Mouse (Mus musculus): ENCODE data around the gene M1ap. TPM values are rescaled to one million over a fixed set of nuclear protein-coding genes. Genes with fewer than 3 reads are reported as not detected.

M1ap gene
- polyA plus RNA-seq, 1 experiment from 2014 or later = 0.16 TPM

GRCm38 (mm10) chr6:83054074-83054851 is 107.6 kb downstream of the M1ap start, which contains the start of gene Aup1:
TSS of gene Aup1 (plus strand) at chr6:83054521.
- no peaks in the 10 kb centered on the region for H3K27me3 ChIP-seq (ENCODE audit: control insufficient read depth, insufficient read depth, low read length)
- WGBS = under 1% methylated on average over 59 of the region's 64 CpGs

GRCm38 (mm10) chr6:83054871-83055431 is 108.2 kb downstream of the M1ap start, which contains the start of gene Htra2:
TSS of gene Htra2 (minus strand) at chr6:83055273.
- Histone ChIP-seq H3K9me3 (ENCODE audit: control insufficient read depth, low read length) (no peaks in the 10 kb centered on the region), H3K9ac (peak within 1 kb of the TSS; percentile 93), H3K4me2 (replicated peaks) (peak within 1 kb of the TSS; percentile 85), H3K4me1 (replicated peaks; ENCODE audit: control insufficient read depth, insufficient read depth, low read length) (peaks cover 23% of the 10 kb centered on the region), H3K4me3 (replicated peaks; ENCODE audit: low read length) (peak within 1 kb of the TSS; percentile 95), H3K27ac (peak within 1 kb of the TSS; percentile 87), H3K27me3 (ENCODE audit: control insufficient read depth, insufficient read depth, low read length) (no peaks in the 10 kb centered on the region), H3K36me3 (replicated peaks; ENCODE audit: control insufficient read depth, insufficient read depth) (peaks cover 28% of the 10 kb centered on the region)
- WGBS = under 1% methylated on average over 50 of the region's 50 CpGs
- ATAC-seq (ENCODE audit: low FRiP score) (peak; percentile 11), DNase-seq (ENCODE audit: low spot score) (no peak)

More at GRCm38 (mm10) chr6:83054074-83054851, 107.6 kb downstream of the M1ap start, which contains the start of gene Aup1:
- peak within 1 kb of the TSS; percentile 87 for H3K27ac ChIP-seq
- peaks cover 29% of the 10 kb centered on the region for H3K36me3 ChIP-seq (replicated peaks; ENCODE audit: control insufficient read depth, insufficient read depth)
- no peaks in the 10 kb centered on the region for H3K9me3 ChIP-seq (ENCODE audit: control insufficient read depth, low read length)
- DNase-seq (ENCODE audit: low spot score) = peak; percentile 98
- H3K9ac ChIP-seq = peak within 1 kb of the TSS; percentile 93
- H3K4me3 ChIP-seq (replicated peaks; ENCODE audit: low read length) = peak within 1 kb of the TSS; percentile 95
- peak within 1 kb of the TSS; percentile 85 for H3K4me2 ChIP-seq (replicated peaks)
- peak; percentile 96 for ATAC-seq (ENCODE audit: low FRiP score)
- peaks cover 23% of the 10 kb centered on the region for H3K4me1 ChIP-seq (replicated peaks; ENCODE audit: control insufficient read depth, insufficient read depth, low read length)

- H3K9ac ChIP-seq = no peak within 1 kb of the TSS
- DNase-seq (ENCODE audit: low spot score) = no peak
- 59% methylated on average over 3 of the region's 3 CpGs for WGBS
Measured at GRCm38 (mm10) chr6:83057790-83058189, 111.1 kb downstream of the M1ap start, which contains the start of gene Dqx1. TSS of gene Dqx1 (plus strand) at chr6:83057844.

GRCm38 (mm10) chr6:83058725-83059124 is 112.0 kb downstream of the M1ap start:
- H3K27ac ChIP-seq = no peak overlapping the region
- no peaks in the 10 kb centered on the region for H3K9me3 ChIP-seq (ENCODE audit: control insufficient read depth, low read length)
- no peak overlapping the region for H3K4me2 ChIP-seq (replicated peaks)
- WGBS = 75% methylated on average over 2 of the region's 2 CpGs
- H3K36me3 ChIP-seq (replicated peaks; ENCODE audit: control insufficient read depth, insufficient read depth) = peaks cover 12% of the 10 kb centered on the region
- DNase-seq (ENCODE audit: low spot score) (no peak), ATAC-seq (ENCODE audit: low FRiP score) (no peak)
- peaks cover 31% of the 10 kb centered on the region for H3K27me3 ChIP-seq (ENCODE audit: control insufficient read depth, insufficient read depth, low read length)
- H3K4me3 ChIP-seq (replicated peaks; ENCODE audit: low read length) = no peak overlapping the region
- no peak overlapping the region for H3K9ac ChIP-seq
- H3K4me1 ChIP-seq (replicated peaks; ENCODE audit: control insufficient read depth, insufficient read depth, low read length) = peaks cover 11% of the 10 kb centered on the region

More at GRCm38 (mm10) chr6:83057790-83058189, 111.1 kb downstream of the M1ap start, which contains the start of gene Dqx1:
- H3K27ac ChIP-seq = no peak within 1 kb of the TSS
- ATAC-seq (ENCODE audit: low FRiP score) = no peak
- H3K27me3 ChIP-seq (ENCODE audit: control insufficient read depth, insufficient read depth, low read length) = peaks cover 22% of the 10 kb centered on the region
- no peaks in the 10 kb centered on the region for H3K9me3 ChIP-seq (ENCODE audit: control insufficient read depth, low read length)
- no peak within 1 kb of the TSS for H3K4me2 ChIP-seq (replicated peaks)
- no peak within 1 kb of the TSS for H3K4me3 ChIP-seq (replicated peaks; ENCODE audit: low read length)
- peaks cover 19% of the 10 kb centered on the region for H3K4me1 ChIP-seq (replicated peaks; ENCODE audit: control insufficient read depth, insufficient read depth, low read length)
- H3K36me3 ChIP-seq (replicated peaks; ENCODE audit: control insufficient read depth, insufficient read depth) = peaks cover 12% of the 10 kb centered on the region

GRCm38 (mm10) chr6:83065995-83066394 is 119.3 kb downstream of the M1ap start:
- ATAC-seq (ENCODE audit: low FRiP score) (no peak), DNase-seq (ENCODE audit: low spot score) (no peak)
- 41% methylated on average over 8 of the region's 8 CpGs for WGBS
- 0 out of 2 replicates have a peak, but pooled peaks cover 12% of the 10 kb centered on the region for H3K4me1 ChIP-seq (replicated peaks; ENCODE audit: control insufficient read depth, insufficient read depth, low read length)
- no peaks in the 10 kb centered on the region for H3K36me3 ChIP-seq (replicated peaks; ENCODE audit: control insufficient read depth, insufficient read depth)
- no peaks in the 10 kb centered on the region for H3K9me3 ChIP-seq (ENCODE audit: control insufficient read depth, low read length)
- H3K27ac ChIP-seq = no peak overlapping the region
- no peak overlapping the region for H3K4me3 ChIP-seq (replicated peaks; ENCODE audit: low read length)
- no peak overlapping the region for H3K4me2 ChIP-seq (replicated peaks)
- H3K9ac ChIP-seq = no peak overlapping the region
- peaks cover 97% of the 10 kb centered on the region for H3K27me3 ChIP-seq (ENCODE audit: control insufficient read depth, insufficient read depth, low read length)

- Histone ChIP-seq H3K9ac (no peak overlapping the region), H3K4me1 (replicated peaks; ENCODE audit: control insufficient read depth, insufficient read depth, low read length) (0 out of 2 replicates have a peak, but pooled peaks cover 12% of the 10 kb centered on the region), H3K27ac (no peak overlapping the region), H3K27me3 (ENCODE audit: control insufficient read depth, insufficient read depth, low read length) (peaks cover 99% of the 10 kb centered on the region), H3K4me2 (replicated peaks) (no peak overlapping the region), H3K36me3 (replicated peaks; ENCODE audit: control insufficient read depth, insufficient read depth) (no peaks in the 10 kb centered on the region), H3K4me3 (replicated peaks; ENCODE audit: low read length) (no peak overlapping the region), H3K9me3 (ENCODE audit: control insufficient read depth, low read length) (no peaks in the 10 kb centered on the region)
- DNase-seq (ENCODE audit: low spot score) (no peak), ATAC-seq (ENCODE audit: low FRiP score) (no peak)
- 21% methylated on average over 6 of the region's 6 CpGs for WGBS
Measured at GRCm38 (mm10) chr6:83066441-83066840, 119.7 kb downstream of the M1ap start.

- no peaks in the 10 kb centered on the region for H3K9me3 ChIP-seq (ENCODE audit: control insufficient read depth, low read length)
- H3K4me3 ChIP-seq (replicated peaks; ENCODE audit: low read length) = peak overlapping the region; percentile 16; the same call in 1 of the 2 replicates
- H3K4me1 ChIP-seq (replicated peaks; ENCODE audit: control insufficient read depth, insufficient read depth, low read length) = 0 out of 2 replicates have a peak, but pooled peaks cover 12% of the 10 kb centered on the region
- no peak overlapping the region for H3K9ac ChIP-seq
- H3K36me3 ChIP-seq (replicated peaks; ENCODE audit: control insufficient read depth, insufficient read depth) = no peaks in the 10 kb centered on the region
- WGBS = 4% methylated on average over 8 of the region's 8 CpGs
- peak overlapping the region; percentile 28; the same call in 1 of the 2 replicates for H3K4me2 ChIP-seq (replicated peaks)
- DNase-seq (ENCODE audit: low spot score) (no peak), ATAC-seq (ENCODE audit: low FRiP score) (no peak)
- peaks cover 99% of the 10 kb centered on the region for H3K27me3 ChIP-seq (ENCODE audit: control insufficient read depth, insufficient read depth, low read length)
- no peak overlapping the region for H3K27ac ChIP-seq
Measured at GRCm38 (mm10) chr6:83068221-83068620, 121.5 kb downstream of the M1ap start.

- Histone ChIP-seq H3K4me3 (replicated peaks; ENCODE audit: low read length) (peak overlapping the region; percentile 16), H3K27me3 (ENCODE audit: control insufficient read depth, insufficient read depth, low read length) (peaks cover 99% of the 10 kb centered on the region), H3K9me3 (ENCODE audit: control insufficient read depth, low read length) (no peaks in the 10 kb centered on the region), H3K27ac (no peak overlapping the region), H3K4me1 (replicated peaks; ENCODE audit: control insufficient read depth, insufficient read depth, low read length) (0 out of 2 replicates have a peak, but pooled peaks cover 12% of the 10 kb centered on the region), H3K9ac (no peak overlapping the region), H3K4me2 (replicated peaks) (peak overlapping the region; percentile 28), H3K36me3 (replicated peaks; ENCODE audit: control insufficient read depth, insufficient read depth) (no peaks in the 10 kb centered on the region)
- WGBS = under 1% methylated on average over 67 of the region's 81 CpGs
- ATAC-seq (ENCODE audit: low FRiP score) = no peak
- DNase-seq (ENCODE audit: low spot score) = no peak
Measured at GRCm38 (mm10) chr6:83068706-83069487, 122.2 kb downstream of the M1ap start.
